Mouse (Mus musculus) ES-Bruce4 (cell line): Measurements from ENCODE around the gene Lrrc8c.

Experiments
- CTCF ChIP-seq: IDR thresholded peaks from one replicate; pipeline ENCODE4 v1.8.1; 2011; ENCODE audit warnings: low read depth, low read length
- EP300 ChIP-seq: IDR thresholded peaks from 2 replicates; pipeline ENCODE4 v1.6.1; 2011; ENCODE audit warnings: low read depth, low read length; ENCODE audit not compliant: insufficient read depth

- no peak for TF ChIP-seq CTCF
- TF ChIP-seq EP300, result no peak
Measured at GRCm38 (mm10) chr5:105618510-105618909, 99.3 kb downstream of the Lrrc8c start.
